Comparison of ENCODE assay signal across 7 mouse cellular contexts in genomic region chr4:122898313-122898712, GRCm38 (mm10). TPM values are rescaled to one million over a fixed set of nuclear protein-coding genes. Genes with fewer than 3 reads are reported as not detected.
DNase-seq lines count a peak whose midpoint lies in the region; ATAC-seq and TF ChIP-seq lines count a peak whose summit lies in the region.

No protein-coding gene starts in this region.

- 20% methylated on average over 5 of the region's 5 CpGs for WGBS in kidney, postnatal 0 days
- WGBS in lung, postnatal 0 days, result 9% methylated on average over 5 of the region's 5 CpGs

- H3K36me3 ChIP-seq in kidney, postnatal 0 days (ENCODE audit: insufficient read depth, low read length), result no peaks in the 10 kb centered on the region
- no peaks in the 10 kb centered on the region for H3K36me3 ChIP-seq in lung, postnatal 0 days (ENCODE audit: insufficient read depth, low read length)

- no peak overlapping the region for H3K27ac ChIP-seq in gastrocnemius, adult 2 months
- no peak overlapping the region for H3K27ac ChIP-seq in kidney, postnatal 0 days
- no peak overlapping the region for H3K27ac ChIP-seq in lung, postnatal 0 days (ENCODE audit: low read length)

- ATAC-seq in kidney, postnatal 0 days (replicated peaks; ENCODE audit: low FRiP score, low read depth), result no peak
- no peak for ATAC-seq in lung, postnatal 0 days

- no peak overlapping the region for H3K9ac ChIP-seq in kidney, postnatal 0 days (ENCODE audit: low read depth, low read length)
- H3K9ac ChIP-seq in lung, postnatal 0 days (replicated peaks; ENCODE audit: low read depth), result no peak overlapping the region

- H3K4me2 ChIP-seq in kidney, postnatal 0 days (ENCODE audit: low read length), result no peak overlapping the region
- no peak overlapping the region for H3K4me2 ChIP-seq in lung, postnatal 0 days (replicated peaks; ENCODE audit: low read depth, low read length)

- no peaks in the 10 kb centered on the region for H3K4me1 ChIP-seq in kidney, postnatal 0 days (replicated peaks; ENCODE audit: insufficient read depth, low read length)
- no peaks in the 10 kb centered on the region for H3K4me1 ChIP-seq in lung, postnatal 0 days (ENCODE audit: insufficient read depth, low read depth, low read length)

- intact Hi-C loops in gastrocnemius, adult 2 months (cut with DNase I), result loop anchor here (1.0 to 5.0 kb wide), 2 partner anchors 87 to 184 kb away; no protein-coding TSS in a partner anchor

- H3K27me3 ChIP-seq in kidney, postnatal 0 days (ENCODE audit: insufficient read depth, low read length), result no peaks in the 10 kb centered on the region
- no peaks in the 10 kb centered on the region for H3K27me3 ChIP-seq in lung, postnatal 0 days (replicated peaks; ENCODE audit: insufficient read depth, low read length)

- peak; percentile 88 for DNase-seq in 3T3-L1 (ENCODE audit: low read depth, low spot score)
- peak; percentile 81 for DNase-seq in CD4-positive helper T cell, adult 2 months (ENCODE audit: low read depth, low spot score)
- peak; percentile 41 for DNase-seq in c-Kit-positive CD71-positive TER-119-negative erythroid progenitor cells, embryonic 14.5 days (ENCODE audit: low read depth)
- peak; percentile 69 for DNase-seq in gastrocnemius, adult 2 months
- peak; percentile 88 for DNase-seq in kidney, postnatal 0 days (ENCODE audit: low spot score)
- DNase-seq in lung, postnatal 0 days (ENCODE audit: low spot score), result peak; percentile 84
- peak; percentile 44 to 58 for DNase-seq in right cerebral cortex, postnatal 36 days (ENCODE audit: low spot score in 2 of 2)

- TF ChIP-seq CTCF in gastrocnemius, adult 2 months (IDR thresholded peaks at IDR 0.05), result peak; percentile 86
- peak; percentile 87 for TF ChIP-seq CTCF in kidney, postnatal 0 days (IDR thresholded peaks at IDR 0.05; ENCODE audit: low read depth)
- peak; percentile 76 for TF ChIP-seq CTCF in lung, postnatal 0 days (IDR thresholded peaks at IDR 0.05)

- H3K9me3 ChIP-seq in kidney, postnatal 0 days (replicated peaks; ENCODE audit: low read length), result no peaks in the 10 kb centered on the region
- H3K9me3 ChIP-seq in lung, postnatal 0 days (ENCODE audit: low read length), result no peaks in the 10 kb centered on the region

- no peak overlapping the region for H3K4me3 ChIP-seq in gastrocnemius, adult 2 months
- no peak overlapping the region for H3K4me3 ChIP-seq in kidney, postnatal 0 days (replicated peaks; ENCODE audit: low read depth, low read length)
- H3K4me3 ChIP-seq in lung, postnatal 0 days (ENCODE audit: low read depth, low read length), result no peak overlapping the region

- no peak for TF ChIP-seq EP300 in lung, postnatal 0 days (IDR thresholded peaks at IDR 0.05)

RNA-seq across cellular contexts. Expression of gene Cap1, which starts 12.5 kb away (rescaled TPM):
- total RNA-seq in gastrocnemius, adult 2 months (2021), result 10 to 100 TPM; 17.4 to 25.5 TPM
- 63.7 and 71.2 TPM in 2 replicates for polyA plus RNA-seq in kidney, postnatal 0 days (2015; fragmentation: Nextera tagmentation; extraction: Ambion mirVana)
- 66.8 and 66.9 TPM in 2 replicates for polyA plus RNA-seq in lung, postnatal 0 days (2015; fragmentation: Nextera tagmentation; extraction: Ambion mirVana)
